Mouse (Mus musculus) hindbrain, embryonic 15.5 days (tissue): ENCODE data around the gene Siva1. TPM values are rescaled to one million over a fixed set of nuclear protein-coding genes. Genes with fewer than 3 reads are reported as not detected.

Source experiments
- ATAC-seq: fragments of 200-750 bp; cut with Nextera tagmentation; 2 replicates; pipeline ENCODE4 v1.8.0; 2017; ENCODE audit warnings: low read depth, moderate number of reproducible peaks, moderate TSS enrichment; ENCODE audit not compliant: low FRiP score
- H3K27ac ChIP-seq: fragments of 300-500 bp; sonication (generic); replicated peaks from 2 replicates; pipeline ENCODE4 v1.5.1; 2015; ENCODE audit warnings: mild to moderate bottlenecking, inconsistent platforms
- H3K27me3 ChIP-seq: fragments of 300-500 bp; sonication (generic); 2 replicates; pipeline ENCODE4 v1.6.1; 2015; ENCODE audit warnings: control low read depth, inconsistent platforms
- H3K36me3 ChIP-seq: fragments of 300-500 bp; sonication (generic); 2 replicates; pipeline ENCODE4 v1.6.1; 2015; ENCODE audit warnings: control low read depth, inconsistent platforms
- H3K4me1 ChIP-seq: fragments of 300-500 bp; sonication (generic); replicated peaks from 2 replicates; pipeline ENCODE4 v1.6.1; 2015; ENCODE audit warnings: control low read depth, inconsistent platforms
- H3K4me2 ChIP-seq: fragments of 300-500 bp; sonication (generic); 2 replicates; pipeline ENCODE4 v1.6.1; 2015; ENCODE audit warnings: moderate library complexity, mild to moderate bottlenecking, inconsistent platforms
- H3K4me3 ChIP-seq: fragments of 300-500 bp; sonication (generic); 2 replicates; pipeline ENCODE4 v1.5.1; 2015; ENCODE audit warnings: mild to moderate bottlenecking, inconsistent platforms
- H3K9ac ChIP-seq: fragments of 300-500 bp; sonication (generic); 2 replicates; pipeline ENCODE4 v1.6.1; 2015; ENCODE audit warnings: inconsistent platforms
- H3K9me3 ChIP-seq: fragments of 300-500 bp; sonication (generic); 2 replicates; pipeline ENCODE4 v1.6.1; 2016; ENCODE audit warnings: control low read depth, inconsistent platforms
- WGBS: fragments of 180-500 bp; shearing (Covaris S2); methylation state at CpG from one replicate; pipeline ENCODE4 v1.1.7; 2015; 5-methylcytosine and 5-hydroxymethylcytosine counted together
- polyA plus RNA-seq: library from polyadenylated mRNA; unstranded; fragments of >200 nt; fragmentation: Nextera tagmentation; extraction: Ambion mirVana; gene quantifications from 2 replicates; pipeline ENCODE4 v1.2.1, GENCODE M21; 2015

The Siva1 gene
- polyA plus RNA-seq, 1 experiment from 2014 or later = 55.6 TPM

DNA sequence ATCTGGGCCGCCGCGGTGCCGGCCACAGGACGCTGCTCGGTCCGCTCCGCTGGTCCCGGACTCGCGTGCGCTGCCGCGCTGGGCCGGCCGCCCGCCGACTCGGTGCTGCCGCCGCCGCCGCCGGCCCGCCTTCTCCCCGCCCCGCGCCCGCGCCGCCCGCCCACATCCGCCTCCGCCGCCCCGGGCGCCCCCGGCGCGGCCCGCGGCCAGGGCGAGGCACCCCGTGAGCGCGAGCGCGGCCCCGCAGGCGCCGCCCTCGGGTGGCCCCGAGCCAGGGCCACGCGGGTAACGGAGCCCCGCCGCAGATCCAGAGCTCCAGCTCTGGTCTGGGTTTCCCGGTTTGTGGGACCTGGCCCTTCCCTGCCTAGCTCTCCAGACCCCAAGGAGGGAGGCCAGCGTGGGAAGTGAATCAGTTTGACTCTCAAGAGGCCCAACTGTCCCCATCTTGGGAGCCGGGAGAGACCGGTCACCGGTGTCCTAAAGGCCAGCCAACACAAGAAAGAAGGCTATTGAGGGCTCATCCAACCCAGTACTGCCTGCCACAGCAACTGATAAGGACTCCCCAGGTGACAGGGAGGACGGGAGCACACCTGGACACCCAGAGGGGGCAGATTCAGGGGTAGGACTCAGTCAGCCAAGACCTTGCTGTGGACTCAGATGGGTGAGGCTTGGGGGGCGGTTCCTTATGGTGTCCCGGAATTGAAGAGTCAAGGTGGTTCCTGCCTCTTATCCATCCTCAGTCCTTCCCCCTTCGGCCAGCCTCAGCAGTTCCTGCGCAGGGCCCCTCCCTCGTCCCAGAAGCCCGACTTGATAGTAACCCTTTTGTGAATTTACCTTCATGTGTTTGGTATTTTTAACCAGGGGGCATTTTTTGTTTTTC, 29.9 kb downstream of the Siva1 start, which contains the start of gene Akt1:
Gene Akt1, minus strand, starts transcription at position 753 of the 880 bp plus-strand sequence.
- H3K9ac ChIP-seq = peak within 1 kb of the TSS; percentile 96
- 0 out of 2 replicates have a peak, but pooled peaks cover 2% of the 10 kb centered on the region for H3K36me3 ChIP-seq
- peaks cover 17% of the 10 kb centered on the region for H3K27me3 ChIP-seq
- peak within 1 kb of the TSS; percentile 91 for H3K27ac ChIP-seq
- no peaks in the 10 kb centered on the region for H3K9me3 ChIP-seq
- peak within 1 kb of the TSS; percentile 90 for H3K4me2 ChIP-seq
- H3K4me1 ChIP-seq = peaks cover 62% of the 10 kb centered on the region
- WGBS = under 1% methylated on average over 34 of the region's 70 CpGs
- ATAC-seq = peak; percentile 13
- H3K4me3 ChIP-seq = peak within 1 kb of the TSS; percentile 92

DNA sequence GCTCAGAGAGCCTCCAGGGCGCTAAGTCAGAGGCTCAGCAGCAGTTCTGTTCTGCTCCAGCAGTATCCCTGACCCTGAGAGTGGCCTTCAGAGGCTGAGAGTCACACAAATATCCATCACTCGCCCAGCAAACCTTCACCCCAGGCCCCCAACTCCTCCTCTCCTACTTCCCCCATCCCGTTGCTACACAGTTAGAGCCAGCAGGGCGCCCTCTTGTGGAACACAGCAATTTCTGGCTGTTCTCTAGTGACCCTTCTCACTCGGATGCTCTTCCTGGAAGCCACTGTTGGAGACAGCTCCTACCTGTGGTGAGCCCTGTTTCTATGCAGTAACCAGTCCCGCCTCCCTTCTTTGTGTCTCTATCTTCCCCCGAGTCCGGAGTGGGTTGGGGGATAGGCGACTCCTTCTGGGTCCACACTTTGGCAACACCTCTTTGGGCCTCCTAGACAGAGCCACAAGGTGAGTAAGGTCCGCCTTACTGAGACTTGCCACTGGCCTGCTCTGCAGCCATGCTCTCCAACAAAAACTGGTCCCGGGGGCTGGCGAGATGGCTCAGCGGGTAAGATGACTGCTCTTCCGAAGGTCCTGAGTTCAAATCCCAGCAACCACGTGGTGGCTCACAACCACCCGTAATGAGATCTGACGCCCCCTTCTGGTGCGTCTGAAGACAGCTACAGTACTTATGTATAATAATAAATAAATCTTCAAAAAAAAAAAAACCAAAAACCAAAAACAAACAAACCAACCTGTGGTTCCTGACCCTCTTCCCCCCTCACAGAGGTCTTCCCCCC, 31.0 kb downstream of the Siva1 start:
- peak; percentile 35; the same call in 1 of the 2 replicates for ATAC-seq
- Histone ChIP-seq H3K36me3 (no peaks in the 10 kb centered on the region), H3K27me3 (peaks cover 28% of the 10 kb centered on the region), H3K4me3 (peak overlapping the region; percentile 92), H3K4me1 (peaks cover 65% of the 10 kb centered on the region), H3K27ac (peak overlapping the region; percentile 91), H3K4me2 (peak overlapping the region; percentile 90), H3K9me3 (no peaks in the 10 kb centered on the region), H3K9ac (peak overlapping the region; percentile 96)
- 13% methylated on average over 18 of the region's 18 CpGs for WGBS

DNA sequence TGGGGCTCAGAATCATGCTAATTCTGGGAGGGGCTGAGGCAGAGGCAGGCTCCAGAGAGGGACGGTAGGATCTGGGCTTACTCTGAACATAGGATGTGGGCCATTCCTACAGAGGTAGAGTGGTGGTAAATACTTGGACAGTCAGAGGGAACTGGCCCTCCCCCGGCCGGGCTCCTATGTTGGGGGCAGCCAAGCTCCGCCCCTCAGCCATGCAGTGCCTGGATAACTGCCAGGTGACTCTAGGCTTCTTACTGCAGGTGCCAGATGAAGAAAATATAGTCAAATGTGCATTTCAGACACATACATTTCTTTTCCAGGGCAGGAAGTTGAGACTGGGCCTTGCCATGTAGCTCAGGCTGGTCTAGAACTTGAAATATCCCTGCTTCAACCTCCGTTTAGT, 32.6 kb downstream of the Siva1 start:
- Histone ChIP-seq H3K4me2 (no peak overlapping the region), H3K27me3 (peaks cover 39% of the 10 kb centered on the region), H3K27ac (no peak overlapping the region), H3K4me3 (no peak overlapping the region), H3K36me3 (no peaks in the 10 kb centered on the region), H3K9me3 (no peaks in the 10 kb centered on the region), H3K9ac (no peak overlapping the region), H3K4me1 (peaks cover 50% of the 10 kb centered on the region)
- no peak for ATAC-seq
- 60% methylated on average over 5 of the region's 5 CpGs for WGBS

DNA sequence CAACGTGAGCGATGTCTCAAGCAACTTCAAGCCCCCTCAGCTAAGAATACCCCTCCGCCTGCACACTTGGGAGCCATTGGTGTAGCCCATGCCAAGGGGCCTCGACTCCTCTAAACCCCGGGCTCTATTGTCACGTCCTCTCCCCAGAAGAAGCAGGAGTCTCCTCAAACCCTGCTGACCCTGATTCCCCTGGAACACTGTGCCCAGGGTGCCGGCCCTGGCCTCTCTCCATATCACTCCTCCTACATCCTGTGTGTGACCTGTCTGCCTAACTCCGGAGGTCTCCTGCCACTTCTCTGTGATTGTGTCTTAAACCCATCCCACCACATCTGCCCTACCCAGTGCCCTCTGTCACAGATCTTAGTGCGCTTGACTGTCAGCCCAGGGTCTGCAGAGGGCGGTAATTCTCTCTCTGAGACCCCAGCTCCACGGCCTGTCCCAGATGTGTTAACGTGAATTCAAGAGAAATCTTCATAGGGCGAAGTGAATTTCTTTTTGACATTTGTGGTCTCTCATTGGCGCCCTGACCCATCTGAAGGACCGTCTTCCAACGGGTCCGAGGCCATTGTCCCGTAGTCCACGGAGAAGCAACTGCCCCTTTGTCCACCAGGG, 33.6 kb downstream of the Siva1 start:
- Histone ChIP-seq H3K4me3 (peak overlapping the region; percentile 49), H3K9ac (peak overlapping the region; percentile 35; the same call in 1 of the 2 replicates), H3K4me2 (peak overlapping the region; percentile 97), H3K27me3 (peaks cover 39% of the 10 kb centered on the region), H3K9me3 (no peaks in the 10 kb centered on the region), H3K27ac (no peak overlapping the region), H3K36me3 (no peaks in the 10 kb centered on the region), H3K4me1 (peaks cover 40% of the 10 kb centered on the region)
- 18% methylated on average over 19 of the region's 19 CpGs for WGBS
- no peak for ATAC-seq

DNA sequence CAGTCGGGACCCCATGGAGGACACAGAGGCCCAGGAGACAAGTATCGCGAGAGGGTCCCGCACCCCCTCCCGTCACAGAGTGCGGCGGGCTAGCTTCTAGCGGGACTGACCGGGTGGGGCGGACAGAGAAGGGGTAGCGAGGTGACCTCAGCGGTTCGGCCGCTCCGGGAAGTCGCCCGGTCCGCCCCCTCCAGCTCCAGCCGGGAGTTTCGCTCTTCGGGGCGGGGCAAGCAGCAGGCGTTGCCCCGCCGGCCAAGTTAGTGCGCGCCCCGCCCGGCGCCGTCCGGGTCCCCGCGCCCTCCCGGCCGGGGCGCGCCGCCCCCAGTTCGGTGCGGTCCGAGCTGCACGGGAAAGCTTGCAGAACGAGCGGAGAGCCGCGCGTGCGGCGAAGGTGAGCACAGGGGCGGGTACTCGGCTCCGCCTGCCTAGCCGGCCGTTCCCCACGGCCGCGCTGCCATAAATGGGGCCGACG, 34.1 kb downstream of the Siva1 start, which contains the start of gene Zbtb42:
Gene Zbtb42, plus strand, starts transcription at position 274 of the 472 bp plus-strand sequence.
- H3K9ac ChIP-seq = peak within 1 kb of the TSS; percentile 35
- H3K4me3 ChIP-seq = peak within 1 kb of the TSS; percentile 49
- no peak within 1 kb of the TSS for H3K27ac ChIP-seq
- ATAC-seq = no peak
- WGBS = under 1% methylated on average over 59 of the region's 60 CpGs
- no peaks in the 10 kb centered on the region for H3K9me3 ChIP-seq
- peaks cover 39% of the 10 kb centered on the region for H3K27me3 ChIP-seq
- H3K4me2 ChIP-seq = peak within 1 kb of the TSS; percentile 97
- no peaks in the 10 kb centered on the region for H3K36me3 ChIP-seq
- H3K4me1 ChIP-seq = peaks cover 42% of the 10 kb centered on the region

DNA sequence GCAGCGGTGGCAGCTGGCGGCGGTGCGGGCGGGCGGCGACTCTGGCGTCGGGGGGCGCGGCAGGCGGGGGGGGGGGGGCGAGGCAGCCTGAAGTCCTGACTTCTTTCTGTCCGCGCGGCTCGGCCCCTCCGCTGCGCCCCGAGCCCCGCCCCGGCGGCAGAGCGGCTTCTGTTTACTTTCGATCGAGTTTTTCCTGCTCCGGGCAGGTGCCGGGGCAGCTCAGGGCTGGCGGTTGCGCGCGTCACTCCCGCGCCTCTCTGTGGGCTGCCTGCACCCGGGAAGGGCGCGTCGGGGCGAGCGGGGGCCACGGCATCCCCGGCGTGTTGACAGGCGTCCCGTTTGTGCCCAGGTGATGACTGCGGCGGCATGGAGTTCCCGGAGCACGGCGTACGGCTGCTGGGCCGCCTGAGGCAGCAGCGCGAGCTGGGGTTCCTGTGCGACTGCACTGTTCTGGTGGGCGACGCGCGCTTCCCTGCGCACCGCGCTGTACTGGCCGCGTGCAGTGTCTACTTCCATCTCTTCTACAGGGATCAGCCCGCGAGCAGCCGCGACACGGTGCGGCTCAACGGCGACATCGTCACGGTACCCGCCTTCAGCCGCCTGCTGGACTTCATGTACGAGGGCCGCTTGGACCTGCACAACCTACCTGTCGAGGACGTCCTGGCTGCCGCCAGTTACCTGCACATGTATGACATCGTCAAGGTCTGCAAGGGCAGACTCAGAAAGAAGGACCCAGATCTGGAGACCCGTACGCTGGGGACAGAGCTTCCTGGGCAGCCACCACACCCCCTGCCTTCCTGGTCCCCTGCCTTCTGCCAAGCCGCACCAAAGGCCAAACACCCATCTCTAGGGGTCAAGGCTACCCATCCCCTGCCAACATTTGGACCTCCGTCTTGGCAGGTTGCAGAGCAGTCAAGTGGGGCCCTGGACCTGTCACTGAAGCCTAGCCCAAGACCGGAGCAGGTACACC, 34.8 kb downstream of the Siva1 start:
- Histone ChIP-seq H3K4me3 (peak overlapping the region; percentile 49), H3K36me3 (no peaks in the 10 kb centered on the region), H3K27ac (no peak overlapping the region), H3K9ac (peak overlapping the region; percentile 35), H3K4me1 (peaks cover 41% of the 10 kb centered on the region), H3K4me2 (peak overlapping the region; percentile 97), H3K27me3 (peaks cover 39% of the 10 kb centered on the region), H3K9me3 (no peaks in the 10 kb centered on the region)
- WGBS = 4% methylated on average over 77 of the region's 87 CpGs
- ATAC-seq = no peak; the same call in 1 of the 2 replicates

DNA sequence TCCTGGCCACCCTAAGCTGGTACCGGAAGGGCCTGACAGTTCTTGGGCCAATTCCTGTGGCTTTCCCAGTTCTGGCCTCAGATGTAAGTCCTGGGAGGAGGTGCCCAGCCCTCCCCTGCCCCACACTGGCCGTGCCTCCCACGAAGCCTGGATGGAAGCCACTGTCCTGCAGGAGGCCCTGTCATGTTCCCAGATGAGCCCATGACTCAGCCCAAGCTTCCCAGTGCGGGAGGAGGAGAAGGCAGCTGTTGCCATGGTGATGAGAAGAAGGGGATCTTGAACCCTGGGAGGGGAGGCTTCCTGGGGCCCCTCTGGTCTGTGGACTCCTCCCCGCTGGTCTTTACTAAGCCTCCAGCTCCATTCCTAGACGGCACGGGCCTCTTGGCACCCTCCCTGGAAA, 38.9 kb downstream of the Siva1 start:
- WGBS = 33% methylated on average over 7 of the region's 7 CpGs
- H3K4me1 ChIP-seq = peaks cover 18% of the 10 kb centered on the region

DNA sequence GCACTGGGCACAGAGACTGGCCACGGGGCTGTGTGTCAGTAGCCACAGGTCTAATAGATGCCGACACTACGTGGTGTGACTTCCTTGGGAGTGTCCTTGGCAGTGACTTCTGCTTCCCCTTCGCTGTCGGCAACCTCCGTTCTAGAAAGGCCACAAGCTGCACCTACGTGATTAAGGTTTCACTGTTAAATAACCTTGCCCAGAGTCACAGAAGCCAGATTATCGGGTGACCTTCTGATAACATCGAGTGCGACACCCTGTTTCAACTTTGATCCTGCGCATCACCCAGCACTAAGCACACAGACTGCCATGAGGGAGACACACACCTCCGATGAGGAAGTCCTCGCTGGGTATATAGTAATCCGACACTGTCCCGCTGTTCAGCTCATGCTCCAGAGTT, 44.0 kb downstream of the Siva1 start:
- Histone ChIP-seq H3K4me2 (no peak overlapping the region), H3K4me3 (no peak overlapping the region), H3K4me1 (peaks cover 10% of the 10 kb centered on the region), H3K9ac (no peak overlapping the region), H3K27ac (no peak overlapping the region), H3K36me3 (no peaks in the 10 kb centered on the region), H3K9me3 (no peaks in the 10 kb centered on the region), H3K27me3 (no peaks in the 10 kb centered on the region)
- ATAC-seq = no peak
- 82% methylated on average over 15 of the region's 15 CpGs for WGBS

More for the DNA sequence above, 38.9 kb downstream of the Siva1 start:
- ATAC-seq = peak; percentile 21; the same call in 1 of the 2 replicates
- H3K27ac ChIP-seq = no peak overlapping the region
- H3K9ac ChIP-seq = no peak overlapping the region
- no peaks in the 10 kb centered on the region for H3K9me3 ChIP-seq
- no peak overlapping the region for H3K4me2 ChIP-seq
- no peaks in the 10 kb centered on the region for H3K36me3 ChIP-seq
- peaks cover 29% of the 10 kb centered on the region for H3K27me3 ChIP-seq
- H3K4me3 ChIP-seq = no peak overlapping the region

DNA sequence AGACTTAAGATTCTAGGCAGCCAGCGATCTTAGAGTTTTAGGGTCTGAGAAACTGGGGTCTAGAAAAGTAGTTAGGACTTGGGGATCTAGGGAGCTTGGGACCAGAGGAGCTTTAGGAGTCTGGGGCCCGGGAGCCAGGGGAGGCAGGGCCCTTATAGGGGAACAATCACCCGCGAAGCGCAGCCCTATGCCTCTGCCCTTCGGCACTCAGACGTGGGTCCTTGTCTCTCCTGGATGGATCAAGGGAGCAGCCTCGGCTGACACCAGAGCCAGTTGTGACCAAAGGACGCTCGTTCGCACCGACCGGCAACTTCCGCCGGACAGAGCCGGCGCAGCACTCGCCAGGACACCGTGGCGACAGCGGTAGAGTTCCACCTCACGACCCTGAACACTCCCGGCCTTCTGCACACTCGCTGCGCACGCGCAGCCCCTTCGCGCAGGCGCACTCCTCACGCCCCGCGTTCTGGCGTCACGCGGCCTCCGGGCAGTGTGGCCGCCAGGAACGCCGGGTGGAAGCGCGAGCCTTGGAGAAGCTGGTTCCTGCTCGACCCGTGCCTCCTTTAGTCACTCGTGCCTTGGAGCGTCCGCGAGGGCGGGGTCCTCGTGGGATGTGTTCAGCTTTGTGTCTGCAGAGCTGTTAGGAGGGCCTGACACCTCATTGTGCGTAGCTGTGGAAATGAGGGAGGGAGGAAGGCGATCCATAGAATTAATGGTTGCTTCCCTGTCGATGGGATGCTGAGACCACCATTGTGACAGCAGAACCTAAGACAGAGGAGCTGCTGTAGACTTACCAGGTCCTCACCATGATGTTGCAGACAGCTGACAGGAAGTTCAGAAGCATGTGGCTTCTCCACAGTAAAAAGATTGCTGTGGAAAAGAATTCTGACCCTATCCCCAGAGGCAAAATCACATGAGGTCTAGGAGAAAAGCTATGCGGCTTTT, 49.0 kb downstream of the Siva1 start:
- peak overlapping the region; percentile 91 for H3K9ac ChIP-seq
- H3K27me3 ChIP-seq = no peaks in the 10 kb centered on the region
- peak; percentile 95 for ATAC-seq
- 2% methylated on average over 52 of the region's 54 CpGs for WGBS
- peak overlapping the region; percentile 65 for H3K4me2 ChIP-seq
- H3K4me3 ChIP-seq = peak overlapping the region; percentile 67
- no peaks in the 10 kb centered on the region for H3K36me3 ChIP-seq
- H3K9me3 ChIP-seq = no peaks in the 10 kb centered on the region
- peak overlapping the region; percentile 88 for H3K27ac ChIP-seq
- H3K4me1 ChIP-seq = peaks cover 18% of the 10 kb centered on the region

DNA sequence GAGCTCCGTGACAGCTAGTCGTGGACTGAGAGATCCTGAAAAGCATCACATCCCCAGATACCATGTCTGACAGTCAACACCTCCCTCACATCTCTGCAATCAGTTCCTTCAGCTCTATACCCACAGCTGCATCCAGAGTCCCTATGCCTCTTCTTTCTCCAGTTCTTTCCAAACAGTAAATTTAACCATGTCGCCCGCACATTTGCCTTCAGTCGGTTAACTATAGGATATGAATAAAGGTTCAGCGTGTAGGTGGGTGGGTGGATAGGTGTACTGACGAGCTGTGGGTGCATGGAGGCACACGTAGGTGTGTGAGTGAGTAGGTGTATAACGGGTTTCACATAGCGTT, 49.6 kb downstream of the Siva1 start:
- no peaks in the 10 kb centered on the region for H3K9me3 ChIP-seq
- peak overlapping the region; percentile 88 for H3K27ac ChIP-seq
- H3K4me3 ChIP-seq = peak overlapping the region; percentile 67
- 77% methylated on average over 10 of the region's 10 CpGs for WGBS
- no peaks in the 10 kb centered on the region for H3K36me3 ChIP-seq
- no peak for ATAC-seq
- no peaks in the 10 kb centered on the region for H3K27me3 ChIP-seq
- H3K9ac ChIP-seq = peak overlapping the region; percentile 91
- peak overlapping the region; percentile 65 for H3K4me2 ChIP-seq
- peaks cover 18% of the 10 kb centered on the region for H3K4me1 ChIP-seq
